Mouse (Mus musculus) left cerebral cortex, postnatal 10 days (tissue): ENCODE measurements around the gene Ube2cbp. TPM values are rescaled to one million over a fixed set of nuclear protein-coding genes. Genes with fewer than 3 reads are reported as not detected.

ENCODE experiments used
- DNase-seq, 2 experiments: peaks; one replicate each; pipeline ENCODE4 v3.0.0; 2021 to 2022; ENCODE audit warnings: low spot score in 2 of 2, mixed read lengths in 1 of 2; ENCODE audit errors: extremely low spot score in 1 of 2
- intact Hi-C: fragments of 180-260 bp; cut with DNase I; formaldehyde crosslinking; loops from one replicate; pipeline ENCODE4 v1.15.1; 2025
- total RNA-seq, 2 experiments: library from RNA; stranded (reverse); gene quantifications; 2 replicates each; pipeline ENCODE4 v1.2.3; 2021

The Ube2cbp gene
- total RNA-seq = 1 to 10 TPM; 4.4 to 5.9 TPM

DNA sequence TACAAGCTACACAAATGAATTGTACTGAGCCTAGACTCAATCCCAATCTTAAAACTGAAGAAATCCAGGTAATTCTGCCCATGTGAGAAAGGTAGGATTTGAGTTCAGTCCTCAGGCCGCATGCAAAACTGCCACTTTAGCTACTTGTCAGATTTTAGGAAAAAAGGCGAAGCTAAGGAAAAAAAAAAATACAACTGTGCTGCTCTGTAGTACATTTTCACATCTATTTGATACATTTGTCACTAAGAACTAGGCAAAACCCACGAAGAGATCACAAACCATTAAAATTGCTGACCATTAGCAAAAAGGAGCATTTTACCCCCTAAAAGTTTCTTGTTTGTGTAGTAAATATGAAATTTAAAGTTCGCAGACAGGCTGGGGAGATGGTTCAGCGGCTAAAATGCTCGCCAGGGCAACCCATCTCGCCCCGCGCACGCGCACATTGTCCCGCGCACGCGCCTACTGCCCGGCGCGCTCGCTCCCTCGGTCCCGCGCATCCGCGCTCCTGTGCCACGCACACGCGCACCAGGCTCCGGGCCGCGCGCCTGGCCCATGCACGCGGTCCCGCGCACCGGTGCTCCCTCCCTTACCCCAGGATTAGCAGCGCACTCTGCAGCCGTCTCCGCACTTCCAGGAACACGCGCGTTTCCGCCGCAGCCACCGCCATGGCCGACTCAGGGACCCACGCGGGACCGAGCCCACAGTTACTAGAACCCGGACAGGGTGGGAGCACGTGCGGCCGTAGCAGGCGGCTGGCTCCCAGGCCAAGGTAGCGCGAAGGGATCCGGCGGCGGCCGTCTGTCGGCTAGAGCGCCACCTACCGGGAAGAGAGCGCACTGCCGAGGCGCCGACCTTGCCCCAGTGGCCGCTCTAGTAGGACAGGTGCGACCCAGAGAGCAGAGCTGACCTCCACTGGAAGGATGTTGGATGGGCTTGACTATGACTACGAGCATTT, at the start of gene Ube2cbp:
Gene Ube2cbp, minus strand, starts transcription at position 800 of the 955 bp plus-strand sequence.
- intact Hi-C loops = no loop called here
- DNase-seq = peak; percentile 79 to 91

DNA sequence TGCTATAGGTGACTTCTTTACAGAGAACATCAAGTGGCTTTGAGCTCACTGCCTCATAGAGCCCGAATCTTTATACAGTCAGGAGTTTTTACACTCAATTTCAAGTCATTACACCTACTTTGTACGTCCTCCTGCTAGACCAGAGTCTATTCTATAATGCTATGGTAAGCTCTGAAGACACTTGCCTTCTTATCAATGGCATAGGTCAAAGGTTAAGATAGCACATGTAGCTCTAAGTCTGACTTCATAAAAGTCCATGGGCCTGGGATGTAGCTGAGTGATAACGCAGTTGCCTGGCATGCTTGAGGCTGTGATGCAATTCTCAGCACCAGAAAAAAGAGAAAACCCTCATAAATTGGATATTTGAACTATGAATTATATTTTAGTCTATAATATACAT, 49.6 kb upstream of the Ube2cbp start:
- no peak for DNase-seq
- intact Hi-C loops = no loop called here

GRCm38 (mm10) chr9:86513733-86514132, 49.0 kb upstream of the Ube2cbp start:
- intact Hi-C loops = no loop called here
- DNase-seq = no peak

- no peak for DNase-seq
- intact Hi-C loops = no loop called here
These were observed 42.7 kb upstream of the Ube2cbp start for GRCm38 (mm10) chr9:86507437-86507836.

GRCm38 (mm10) chr9:86499083-86499482, 34.3 kb upstream of the Ube2cbp start:
- intact Hi-C loops = loop anchor here (5.0 kb wide), 1 partner anchor 58 kb away; no protein-coding TSS in a partner anchor
- DNase-seq = no peak

DNA sequence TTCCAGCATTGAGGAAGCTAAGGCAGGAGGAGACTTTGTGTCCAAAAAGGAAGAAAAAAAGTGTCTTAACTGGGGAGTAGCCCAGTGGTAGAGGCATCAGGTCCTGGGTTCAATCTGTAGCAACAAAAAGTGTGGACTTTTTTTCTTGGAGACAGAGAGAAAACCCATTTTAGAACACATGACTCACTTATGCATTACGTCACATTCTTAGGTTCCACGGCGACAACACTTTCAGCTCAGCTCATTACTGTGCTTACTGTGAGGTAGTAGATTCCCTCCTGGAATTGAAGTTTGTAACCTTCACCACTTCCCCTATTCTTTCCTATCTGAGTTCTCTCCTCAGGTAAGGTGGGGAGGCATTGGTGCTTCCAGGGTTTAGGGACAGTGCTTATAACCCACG, 31.5 kb upstream of the Ube2cbp start:
- DNase-seq = no peak
- intact Hi-C loops = loop anchor here (5.0 kb wide), 1 partner anchor 61 kb away; no protein-coding TSS in a partner anchor

- no peak for DNase-seq
- intact Hi-C loops = no loop called here
These were observed 27.0 kb upstream of the Ube2cbp start for GRCm38 (mm10) chr9:86491740-86492139.

DNA sequence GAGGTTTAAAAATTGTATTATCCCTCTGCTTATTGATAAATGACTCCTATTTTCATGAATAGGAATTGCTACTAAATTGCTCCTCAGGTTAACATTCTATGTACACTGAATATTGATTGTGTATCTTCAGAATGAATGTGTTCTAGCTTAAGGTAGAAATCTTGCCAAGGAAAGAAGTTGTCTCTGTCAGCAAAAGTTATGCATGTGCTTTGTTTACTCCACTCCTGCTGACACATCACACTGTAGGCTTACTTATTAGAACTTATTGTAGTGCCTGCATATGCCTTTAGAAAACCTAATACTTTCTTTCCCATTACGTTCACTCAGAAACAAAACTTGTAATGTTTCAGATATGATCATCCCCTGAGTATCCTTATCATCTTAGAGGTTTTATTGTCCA, 17.5 kb upstream of the Ube2cbp start:
- intact Hi-C loops = no loop called here
- DNase-seq = no peak

DNA sequence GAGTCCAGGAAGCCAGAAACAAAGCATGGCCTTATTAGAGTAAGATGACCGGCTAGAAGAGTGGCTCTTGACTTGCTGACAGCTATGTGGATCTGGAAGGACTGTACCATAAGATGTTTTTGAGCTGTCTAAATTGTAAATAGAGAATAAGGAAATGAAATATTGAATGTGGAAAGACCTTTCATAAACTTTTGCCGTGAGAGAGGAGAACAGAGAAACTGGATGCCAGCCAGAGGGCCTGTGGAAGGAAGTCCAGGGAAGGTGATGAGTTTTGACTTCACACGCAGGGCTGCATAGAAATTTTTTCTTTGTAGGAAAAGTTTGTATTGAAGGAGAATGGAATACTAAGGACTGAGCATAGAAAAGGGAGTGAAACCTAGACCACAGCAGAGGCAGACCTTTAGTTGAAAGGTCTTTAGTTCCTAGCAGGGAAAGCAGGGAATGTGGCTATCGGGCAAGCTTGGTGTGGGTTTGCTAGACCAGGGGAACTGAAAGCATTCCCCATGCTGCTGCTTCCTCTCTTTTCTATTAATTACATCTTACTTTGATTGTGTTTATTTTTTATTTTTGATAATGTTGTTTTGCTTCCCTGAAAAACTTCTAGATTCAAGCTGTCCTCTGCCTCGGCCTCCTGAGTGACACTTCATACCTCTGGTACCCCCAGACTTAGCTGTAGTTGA, 13.8 kb upstream of the Ube2cbp start:
- DNase-seq = no peak
- intact Hi-C loops = no loop called here

- DNase-seq = no peak
- intact Hi-C loops = no loop called here
These were observed 12.0 kb upstream of the Ube2cbp start for GRCm38 (mm10) chr9:86476763-86477162.

DNA sequence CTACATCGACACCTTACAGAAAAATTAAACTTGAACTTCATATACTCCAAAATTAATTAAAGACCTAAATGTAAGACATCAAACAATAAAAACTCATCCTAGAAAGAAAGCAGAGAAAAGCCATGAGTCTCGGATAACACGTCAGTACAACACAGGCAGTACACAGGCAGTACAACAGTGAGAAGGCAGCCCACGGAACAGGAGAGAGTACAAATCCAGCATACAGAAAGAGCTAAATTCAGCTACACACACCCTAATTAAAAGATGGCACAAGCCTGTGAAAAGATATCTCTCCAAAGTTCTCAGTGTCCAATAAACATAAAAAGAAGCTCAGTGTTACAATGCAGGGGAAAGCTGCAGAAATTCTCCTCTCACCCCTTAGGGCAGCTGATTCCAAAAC, 11.2 kb upstream of the Ube2cbp start:
- intact Hi-C loops = no loop called here
- no peak for DNase-seq

DNA sequence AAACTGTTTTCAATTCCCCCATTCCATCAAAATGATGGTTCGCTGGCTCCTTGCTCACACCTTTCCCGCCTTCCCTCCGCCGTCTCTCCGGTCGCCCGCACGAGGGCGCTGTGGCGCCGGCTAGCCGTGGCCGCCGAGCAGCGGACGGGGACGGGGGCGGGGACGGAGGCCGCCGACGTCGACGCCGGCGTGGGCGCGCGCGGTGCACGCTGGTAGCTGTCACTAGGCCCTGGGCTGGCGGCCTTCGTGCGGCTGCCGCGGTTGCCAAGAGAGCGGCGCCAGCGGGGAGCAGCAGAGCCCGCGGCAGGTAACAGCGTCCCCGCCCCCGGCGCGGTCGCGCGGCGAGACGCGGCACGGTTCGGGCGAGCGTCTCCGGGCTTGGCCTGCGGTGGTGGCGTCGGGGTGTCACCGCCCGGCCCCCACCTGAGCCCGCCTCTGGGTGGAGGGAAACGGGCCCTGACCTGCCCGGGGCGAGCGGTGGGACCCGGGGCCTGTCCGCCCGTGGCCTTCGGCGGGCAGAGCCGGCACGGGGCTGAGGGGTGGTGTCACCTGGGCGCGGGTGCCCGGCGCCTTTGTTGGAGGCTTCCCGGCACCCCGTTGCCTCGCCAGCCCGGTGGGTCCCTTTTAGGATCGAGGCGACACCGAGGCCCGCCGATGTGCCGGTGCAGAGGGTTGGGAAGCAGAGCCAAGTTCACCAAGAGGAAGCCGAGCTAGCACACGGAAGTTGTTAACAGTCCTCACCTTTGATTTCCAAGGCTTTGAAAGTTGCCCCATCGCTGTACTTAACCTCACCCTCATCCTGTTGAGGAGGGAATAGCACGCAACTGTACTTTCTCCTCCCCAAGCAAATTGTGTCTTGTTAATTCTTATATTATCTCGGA, 2.5 kb upstream of the Ube2cbp start, which contains the start of gene Dop1a:
Gene Dop1a, plus strand, starts transcription at position 165 of the 881 bp plus-strand sequence.
- DNase-seq = peak; percentile 80 to 94
- intact Hi-C loops = no loop called here

DNA sequence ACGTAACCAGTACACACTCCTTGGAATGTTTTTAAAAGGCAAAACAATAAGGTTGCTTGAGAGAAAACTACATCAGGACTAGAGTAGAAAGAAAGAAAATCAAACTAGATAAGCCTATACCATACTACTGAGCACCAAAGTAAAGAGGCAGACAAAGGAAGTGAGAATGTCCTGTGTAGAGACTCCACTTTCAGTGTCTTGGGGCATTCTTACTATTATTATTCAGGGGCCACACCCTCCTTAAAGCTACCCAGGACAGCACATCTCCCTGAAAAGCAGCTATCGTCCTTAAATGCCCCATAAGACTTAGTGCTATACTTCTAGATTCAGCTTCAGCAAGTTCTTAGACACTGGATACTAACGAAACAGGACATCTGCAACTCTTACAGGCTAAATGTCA, 11.1 kb downstream of the Ube2cbp start:
- intact Hi-C loops = no loop called here
- DNase-seq = no peak

GRCm38 (mm10) chr9:86451617-86452016, 13.1 kb downstream of the Ube2cbp start:
- DNase-seq = peak; percentile 58 to 73
- intact Hi-C loops = no loop called here

- intact Hi-C loops = no loop called here
- DNase-seq = no peak
These were observed 13.7 kb downstream of the Ube2cbp start for GRCm38 (mm10) chr9:86451094-86451493.

- DNase-seq = peak; percentile 74 to 79
- intact Hi-C loops = loop anchor here (1.0 to 10.0 kb wide), 3 partner anchors 245 to 669 kb away; partner anchors contain the start of gene Tpbg
These were observed 15.2 kb downstream of the Ube2cbp start for GRCm38 (mm10) chr9:86449581-86449980.

DNA sequence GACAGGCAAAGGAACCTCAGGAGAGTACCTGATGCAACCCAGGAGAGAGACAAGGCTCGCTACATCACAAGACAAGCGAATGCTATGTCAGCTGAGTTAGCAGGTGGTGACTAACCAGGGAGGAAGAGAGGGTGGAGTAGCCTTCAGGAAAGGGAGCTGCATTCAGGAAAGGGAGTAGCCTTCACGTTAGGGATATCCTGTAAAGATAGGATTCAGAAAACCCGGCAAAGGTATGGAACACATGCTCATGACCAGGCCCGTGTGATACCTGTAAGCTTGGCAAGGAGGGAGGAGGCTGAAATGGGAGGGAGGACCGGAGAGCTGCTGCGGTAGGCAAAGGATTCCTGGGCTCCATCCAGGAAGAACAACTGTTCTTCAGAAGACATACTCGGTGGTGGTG, 17.3 kb downstream of the Ube2cbp start:
- DNase-seq = no peak
- intact Hi-C loops = loop anchor here (10.0 kb wide), 1 partner anchor 243 kb away; no protein-coding TSS in a partner anchor

GRCm38 (mm10) chr9:86446847-86447246, 17.9 kb downstream of the Ube2cbp start:
- no peak for DNase-seq
- intact Hi-C loops = loop anchor here (10.0 kb wide), 1 partner anchor 242 kb away; no protein-coding TSS in a partner anchor

DNA sequence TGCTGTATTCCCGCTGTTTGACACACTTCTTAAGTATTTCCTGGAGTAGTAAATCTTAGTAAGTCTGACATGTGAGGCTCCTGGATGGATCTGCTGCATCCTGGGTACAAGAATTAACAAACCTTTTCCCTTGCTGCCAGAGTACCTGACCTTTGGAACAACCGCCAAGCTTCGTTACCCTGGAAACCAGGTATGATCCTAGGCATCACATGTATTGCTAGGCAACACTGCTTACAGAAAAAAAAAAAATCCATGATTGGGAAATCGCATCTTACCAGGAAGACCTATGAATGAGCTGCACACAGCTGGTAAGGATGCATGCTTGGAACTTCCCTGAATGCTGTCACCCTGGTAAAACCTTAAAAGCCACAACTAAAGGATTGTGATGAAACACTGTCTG, 22.5 kb downstream of the Ube2cbp start:
- intact Hi-C loops = loop anchor here (10.0 kb wide), 1 partner anchor 237 kb away; no protein-coding TSS in a partner anchor
- no peak for DNase-seq
